Mouse (Mus musculus) adrenal gland (tissue): ENCODE data around the gene Msi2.

ENCODE experiments used
- intact Hi-C: fragments of 180-260 bp; cut with DNase I; formaldehyde crosslinking; loops from one replicate; pipeline ENCODE4 v1.15.1; 2025

Gene Msi2

DNA sequence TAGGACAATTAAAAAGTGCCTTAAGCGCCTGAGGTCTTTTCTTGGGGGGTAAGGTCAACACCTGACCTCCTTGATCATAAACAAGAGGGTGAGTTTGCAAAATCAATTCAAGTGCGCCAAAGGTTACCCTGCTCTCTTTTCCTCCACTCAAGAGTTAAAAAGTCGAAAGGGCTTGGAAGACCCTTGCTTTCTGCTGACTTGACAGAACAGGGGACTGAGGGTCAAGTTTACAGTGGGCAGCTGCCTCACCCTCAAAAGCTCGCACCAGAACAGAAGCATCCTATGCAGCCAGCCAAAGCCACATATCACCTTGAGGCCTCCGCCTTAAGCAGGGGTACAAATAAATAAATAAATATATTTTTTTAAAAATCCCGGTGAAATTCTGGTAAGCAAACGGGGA, 3.0 kb downstream of the Msi2 start:
- intact Hi-C loops, result no loop called here

- intact Hi-C loops, result no loop called here
Observed at GRCm38 (mm10) chr11:88714127-88714526, 4.2 kb downstream of the Msi2 start.

- intact Hi-C loops, result no loop called here
Observed at GRCm38 (mm10) chr11:88713479-88713878, 4.8 kb downstream of the Msi2 start.

DNA sequence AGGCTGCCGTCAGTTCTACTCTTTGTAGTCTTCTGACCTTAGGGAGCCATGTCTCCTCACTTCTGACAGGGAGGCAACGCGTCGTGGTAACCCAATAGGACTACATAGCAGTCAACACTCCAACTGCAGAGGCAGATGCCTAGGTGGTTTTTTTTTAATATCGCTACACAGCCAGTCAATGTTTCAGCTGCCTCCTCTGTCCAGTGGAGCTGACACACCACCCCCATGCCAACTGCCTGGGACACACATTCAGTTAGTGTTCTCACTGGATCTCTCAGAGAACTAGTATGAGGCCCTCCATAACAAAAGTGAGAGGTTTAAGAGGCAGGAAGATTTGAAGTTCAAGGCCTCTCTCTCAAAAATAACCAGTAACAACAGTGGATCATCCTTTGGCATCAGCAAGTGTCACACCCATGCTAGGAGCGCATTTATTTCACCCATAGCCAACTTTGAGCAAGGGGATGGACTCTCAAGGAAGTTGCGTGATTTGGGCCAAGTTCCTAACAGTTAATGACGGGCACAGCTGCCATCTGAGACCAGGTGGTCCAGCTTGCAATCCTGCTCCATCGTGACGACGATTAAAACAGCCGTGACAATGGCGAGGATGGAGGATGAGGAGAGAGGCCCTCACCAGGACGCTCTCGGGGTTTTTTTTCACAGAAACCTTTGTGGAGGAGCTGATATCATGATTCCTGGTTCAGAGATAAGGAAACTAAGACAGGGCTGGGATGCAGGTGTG, 8.3 kb downstream of the Msi2 start:
- intact Hi-C loops, result no loop called here

- intact Hi-C loops, result no loop called here
Observed at GRCm38 (mm10) chr11:88707228-88707775, 11.0 kb downstream of the Msi2 start.

DNA sequence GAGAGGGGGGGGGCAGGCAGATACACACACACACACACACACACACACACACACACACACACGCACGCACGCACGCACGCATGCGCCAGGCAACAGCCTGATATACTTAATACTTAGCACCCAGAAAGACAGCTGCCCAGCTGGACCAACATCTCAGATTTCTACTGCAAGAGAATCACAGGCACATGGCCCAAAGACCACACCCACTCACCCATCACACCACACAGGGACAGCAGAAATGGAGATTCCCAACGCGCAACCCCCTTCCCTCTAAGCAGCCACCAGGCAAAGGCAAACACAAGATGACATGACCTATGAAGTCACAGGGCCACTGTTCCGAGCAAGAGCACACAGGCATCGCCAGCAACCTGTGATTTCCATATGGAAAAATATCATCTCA, 13.6 kb downstream of the Msi2 start:
- intact Hi-C loops, result no loop called here

DNA sequence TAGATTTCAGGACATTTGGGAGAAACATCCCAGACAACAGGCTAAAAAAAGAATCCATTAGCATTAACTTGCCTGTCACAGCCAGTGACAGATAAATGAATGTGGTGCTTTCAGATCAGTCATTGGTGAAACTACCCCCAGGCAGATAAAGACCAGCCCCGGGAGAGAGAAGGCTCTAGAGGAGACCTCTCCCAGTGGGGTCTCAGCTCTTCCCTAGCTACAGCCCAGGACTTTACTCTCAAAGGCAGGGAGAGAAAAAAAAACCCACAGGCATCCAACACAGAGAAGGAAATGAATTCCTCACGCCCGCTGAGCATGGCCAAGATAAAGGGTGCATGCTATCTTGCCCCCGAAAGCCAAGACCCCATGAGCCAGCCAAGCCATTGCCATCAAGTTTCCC, 15.1 kb downstream of the Msi2 start:
- intact Hi-C loops, result no loop called here

DNA sequence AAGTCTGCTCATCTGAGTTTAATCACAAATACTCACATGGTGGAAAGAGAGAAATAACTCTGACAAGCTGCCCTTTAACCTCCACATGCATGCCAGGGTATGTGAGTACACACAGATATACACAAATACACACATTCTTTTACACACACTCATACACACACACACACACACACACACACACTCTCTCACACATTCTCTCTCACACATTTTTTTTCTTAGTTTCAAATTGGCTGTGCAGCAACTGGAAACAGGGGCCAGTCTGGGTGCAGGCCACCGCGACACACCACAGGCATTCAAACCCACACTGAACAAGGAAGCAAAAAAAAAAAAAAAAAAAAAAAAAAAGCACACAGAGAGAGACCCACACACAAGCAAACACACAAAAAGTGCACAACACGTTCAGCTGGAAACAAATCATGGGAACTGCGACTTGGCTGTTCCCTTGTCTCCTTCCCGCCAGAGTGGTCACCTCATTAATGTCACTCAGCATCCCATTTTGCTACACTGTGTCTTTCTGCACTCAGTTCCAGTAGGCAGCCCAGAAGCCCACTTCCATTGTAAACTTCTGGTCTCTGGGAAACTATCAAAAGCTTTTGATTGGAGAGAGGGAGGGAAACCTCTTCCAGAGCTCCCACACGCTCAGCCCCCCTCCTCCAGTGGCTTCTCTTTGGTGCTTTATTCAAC, 16.2 kb downstream of the Msi2 start:
- intact Hi-C loops, result no loop called here

DNA sequence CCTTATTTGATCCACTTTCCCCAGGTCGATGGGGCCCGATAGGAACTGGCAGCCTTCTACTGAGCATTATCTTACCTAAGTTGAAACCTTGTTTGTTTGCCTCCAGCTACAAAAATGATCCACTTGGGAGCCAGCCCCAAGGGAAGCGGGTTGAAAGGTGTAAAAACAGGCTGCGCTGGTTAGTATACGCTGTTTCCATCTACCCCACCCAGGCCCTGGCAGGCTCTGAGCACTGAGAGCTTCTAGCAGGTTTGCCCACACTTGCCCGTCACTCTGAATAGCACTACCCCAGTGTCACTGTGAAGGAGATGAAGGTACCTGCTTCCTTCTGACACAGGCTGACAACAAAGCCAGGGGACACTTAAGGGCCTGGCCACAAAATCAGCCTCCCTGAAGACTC, 17.3 kb downstream of the Msi2 start:
- intact Hi-C loops, result no loop called here

- intact Hi-C loops, result no loop called here
Observed at GRCm38 (mm10) chr11:88700202-88700711, 18.1 kb downstream of the Msi2 start.

DNA sequence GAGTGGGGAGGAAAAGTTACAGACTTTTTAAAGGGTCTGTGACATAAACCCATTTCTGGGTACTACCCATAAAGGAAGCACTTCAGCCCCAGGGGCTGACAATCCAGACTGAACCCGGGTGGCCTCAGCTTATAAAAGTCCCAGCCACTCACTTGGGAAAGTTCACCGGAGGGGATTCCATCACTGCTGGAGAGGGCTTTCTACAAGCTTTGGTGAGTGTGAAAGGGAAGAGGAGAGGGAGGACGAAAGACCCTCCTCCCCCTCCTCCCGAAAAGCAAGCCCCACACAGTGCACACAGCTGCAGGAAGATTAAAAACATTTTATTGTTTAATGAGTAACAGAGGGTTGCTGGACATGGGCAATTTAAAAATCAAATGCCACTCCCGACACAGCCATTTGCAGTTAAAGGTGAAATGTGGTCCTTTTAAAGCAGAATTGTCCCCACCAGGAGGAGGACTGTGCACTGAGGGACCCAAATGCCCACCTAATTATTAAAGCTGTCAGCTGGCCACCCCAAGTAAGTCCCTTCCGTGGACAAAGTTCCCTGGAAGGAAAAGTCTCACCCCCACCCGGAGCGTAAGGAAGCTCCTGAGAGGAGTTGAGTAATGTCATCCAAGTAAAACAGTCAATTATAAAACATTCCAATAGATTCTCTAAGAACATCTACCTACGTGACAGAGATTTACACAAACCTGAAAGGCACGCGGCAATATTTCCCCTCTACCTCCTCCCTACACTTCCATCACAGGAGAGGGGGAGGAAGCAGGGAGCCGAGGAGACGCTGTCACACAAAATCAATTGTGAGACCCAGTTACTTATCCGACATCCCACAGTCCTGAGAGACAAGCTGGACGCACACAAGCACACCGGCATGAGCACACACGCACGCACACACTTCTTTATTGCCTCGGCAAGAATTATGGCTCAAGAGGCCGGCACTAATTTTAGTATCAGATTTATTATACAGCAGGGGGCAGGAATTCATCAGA, 24.1 kb downstream of the Msi2 start:
- intact Hi-C loops, result no loop called here

- intact Hi-C loops, result no loop called here
Observed at GRCm38 (mm10) chr11:88693002-88693769, 25.1 kb downstream of the Msi2 start.

DNA sequence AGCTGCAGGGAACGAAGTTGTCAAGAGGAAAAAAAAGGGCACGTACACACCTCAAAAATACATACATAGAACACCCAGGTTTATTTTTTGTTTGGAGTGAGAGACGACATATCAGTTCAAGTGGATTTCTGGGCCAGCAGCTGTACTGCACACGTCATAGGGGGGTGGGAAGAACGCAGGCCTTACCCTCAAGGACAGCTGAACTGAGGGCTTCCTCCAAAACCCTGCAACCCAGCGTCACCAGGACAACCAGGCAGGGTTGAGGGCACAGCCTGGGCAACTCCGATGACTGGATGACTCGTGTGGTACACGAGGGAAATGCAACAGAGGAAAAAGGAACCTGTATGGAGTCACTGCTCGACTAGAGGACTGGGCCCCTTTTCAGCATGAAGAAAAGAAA, 25.9 kb downstream of the Msi2 start:
- intact Hi-C loops, result no loop called here

GRCm38 (mm10) chr11:88690556-88691287, 27.6 kb downstream of the Msi2 start:
- intact Hi-C loops, result no loop called here

DNA sequence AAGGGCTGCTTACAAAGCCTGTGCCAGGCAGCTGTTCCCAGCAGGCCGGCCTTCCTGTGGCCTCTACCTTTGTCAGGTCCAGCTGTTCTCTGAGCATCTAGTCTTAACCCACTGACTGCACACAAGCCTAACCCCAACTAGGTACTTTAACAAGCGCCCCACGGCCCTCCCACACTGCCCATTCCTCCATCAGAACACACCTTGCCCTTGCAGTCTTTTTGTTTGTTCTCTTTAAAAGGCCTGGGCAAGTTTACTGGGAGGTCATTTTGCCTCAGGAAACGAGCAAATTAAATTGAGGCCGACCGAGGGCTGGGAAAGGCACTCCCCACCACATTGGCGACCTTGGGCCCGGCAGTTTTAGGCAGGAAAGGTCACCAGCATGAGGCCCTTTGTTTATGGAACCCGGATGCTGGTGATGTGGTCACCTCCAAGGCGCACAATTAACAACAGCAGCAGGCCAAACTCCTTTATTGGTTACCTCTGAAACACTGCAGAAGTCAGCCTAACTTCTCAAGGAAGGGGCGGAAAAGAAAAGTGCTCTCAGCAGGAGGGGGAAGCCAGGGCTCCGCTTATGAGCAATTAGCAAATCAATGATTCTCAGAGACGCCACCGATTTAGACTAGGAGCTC, 28.4 kb downstream of the Msi2 start:
- intact Hi-C loops, result no loop called here

- intact Hi-C loops, result no loop called here
Observed at GRCm38 (mm10) chr11:88688644-88689043, 29.7 kb downstream of the Msi2 start.

GRCm38 (mm10) chr11:88687711-88688110, 30.6 kb downstream of the Msi2 start:
- intact Hi-C loops, result no loop called here

DNA sequence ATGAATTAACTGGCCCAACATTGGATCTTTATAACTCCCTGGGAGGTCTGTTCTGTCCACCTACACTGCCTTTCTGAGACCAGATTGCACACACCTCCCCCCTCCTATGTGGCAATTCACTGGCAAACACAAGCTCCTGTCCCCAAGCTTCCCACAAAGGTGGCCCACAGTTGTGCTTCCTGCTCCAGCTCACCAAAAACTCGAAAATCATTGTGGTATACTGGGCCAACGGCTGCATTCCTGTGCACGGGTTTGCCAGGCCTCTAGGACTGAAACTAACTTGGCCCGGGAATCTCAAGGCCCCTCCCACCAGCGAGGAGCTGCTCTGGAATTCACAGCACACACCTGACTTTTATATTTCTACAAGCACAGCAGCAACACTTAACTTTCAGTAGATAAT, 31.3 kb downstream of the Msi2 start:
- intact Hi-C loops, result no loop called here

DNA sequence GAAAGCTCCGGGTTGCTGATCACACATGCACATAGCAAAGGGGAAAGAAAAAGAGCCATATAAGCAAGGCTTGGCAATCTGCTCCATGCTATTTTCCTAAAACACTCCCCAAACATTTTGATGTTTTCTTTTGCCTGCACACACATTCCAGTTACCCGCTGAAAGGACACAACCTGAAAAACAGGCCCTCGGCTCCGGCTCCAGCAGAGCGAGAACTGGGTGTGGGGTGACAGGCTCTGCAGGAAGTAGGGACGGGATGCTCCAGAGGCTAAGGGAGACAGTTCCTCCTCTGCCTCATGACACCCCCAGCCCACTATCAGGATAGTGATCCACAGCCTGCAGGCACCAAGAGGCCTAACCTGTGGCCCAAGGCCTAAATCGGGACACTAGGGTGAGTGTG, 32.3 kb downstream of the Msi2 start:
- intact Hi-C loops, result no loop called here
